Mouse (Mus musculus) frontal cortex, postnatal 10 days (tissue): ENCODE measurements around the gene Cerk.
"Not testable (repeated sequence)": the region's sequence is repeated elsewhere in the genome, so short reads cannot be mapped to it uniquely, and the experiment has no call there.

Source experiments
- DNase-seq, 2 experiments: peaks; one replicate each; pipeline ENCODE4 v3.0.0; 2022; ENCODE audit warnings: low spot score in 2 of 2, mixed read lengths in 1 of 2

Cerk gene

DNA sequence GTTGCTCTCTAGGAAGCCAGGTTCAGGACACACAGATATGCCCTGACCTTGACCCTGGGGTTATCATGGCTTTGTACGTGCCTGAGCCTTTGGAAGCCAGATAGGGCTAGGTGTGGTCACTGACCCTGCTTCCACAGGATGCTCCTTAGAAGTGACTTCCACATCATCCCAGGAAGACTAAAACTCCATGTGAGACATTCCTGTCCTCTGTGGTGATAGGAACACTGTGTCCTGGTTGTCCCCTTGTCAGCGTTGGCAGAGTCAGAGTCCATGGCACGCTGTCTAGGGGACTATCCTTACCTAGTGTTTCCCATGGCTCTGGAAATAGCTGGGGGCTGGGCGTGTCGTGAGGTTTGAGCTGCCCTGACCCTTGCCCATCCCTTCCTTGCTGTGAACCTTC lies 69.5 kb downstream of the Cerk start:
- no peak for DNase-seq

DNA sequence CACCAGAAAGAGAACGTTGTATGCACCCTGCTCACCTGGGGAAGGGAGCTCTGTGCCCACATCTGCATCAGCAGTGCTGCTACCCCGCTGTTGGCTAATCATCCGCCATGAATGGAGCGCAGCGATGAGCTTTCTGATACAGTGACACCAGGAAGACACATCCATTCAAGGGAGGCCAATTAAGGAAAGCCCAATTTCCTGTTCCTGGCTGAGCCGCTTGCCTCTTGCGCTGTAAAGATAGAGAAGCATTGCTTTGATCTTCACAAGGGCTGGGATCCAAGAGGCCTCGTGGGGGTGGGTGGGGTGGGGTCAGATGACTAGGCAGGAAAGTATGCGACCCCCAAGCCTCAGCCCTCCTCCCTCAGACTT lies 72.6 kb downstream of the Cerk start:
- no peak for DNase-seq

DNA sequence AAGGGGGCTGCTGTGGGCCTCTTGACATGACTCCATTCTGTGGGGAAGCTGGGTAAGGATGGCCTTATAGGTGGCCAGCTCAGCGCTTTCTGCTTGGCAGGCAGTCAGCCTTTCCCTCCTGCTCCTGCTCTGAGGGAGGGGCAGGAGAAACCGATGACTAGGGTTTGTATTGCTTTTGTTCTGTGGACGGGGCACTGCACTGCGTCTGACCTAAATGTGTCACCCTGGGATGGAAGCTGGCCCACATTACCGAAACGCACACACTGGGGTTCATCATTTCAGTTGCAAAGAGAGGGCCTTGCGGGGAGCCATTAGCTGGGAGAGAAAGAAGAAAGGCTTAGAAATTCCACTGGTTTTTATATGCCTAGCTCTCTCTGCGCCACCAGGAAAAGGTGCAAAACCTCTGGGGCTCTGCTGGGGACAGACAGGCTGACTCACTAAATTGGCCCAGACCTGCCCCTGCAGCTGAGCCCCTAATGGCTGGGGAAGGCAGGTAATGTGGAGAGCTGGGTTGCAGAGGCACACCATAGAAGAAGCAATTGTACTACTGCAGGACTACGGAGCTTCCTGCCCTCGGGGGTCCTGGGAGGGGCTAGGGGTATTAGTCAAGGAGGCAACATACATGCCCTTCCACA lies 73.1 kb downstream of the Cerk start:
- DNase-seq = no peak

DNA sequence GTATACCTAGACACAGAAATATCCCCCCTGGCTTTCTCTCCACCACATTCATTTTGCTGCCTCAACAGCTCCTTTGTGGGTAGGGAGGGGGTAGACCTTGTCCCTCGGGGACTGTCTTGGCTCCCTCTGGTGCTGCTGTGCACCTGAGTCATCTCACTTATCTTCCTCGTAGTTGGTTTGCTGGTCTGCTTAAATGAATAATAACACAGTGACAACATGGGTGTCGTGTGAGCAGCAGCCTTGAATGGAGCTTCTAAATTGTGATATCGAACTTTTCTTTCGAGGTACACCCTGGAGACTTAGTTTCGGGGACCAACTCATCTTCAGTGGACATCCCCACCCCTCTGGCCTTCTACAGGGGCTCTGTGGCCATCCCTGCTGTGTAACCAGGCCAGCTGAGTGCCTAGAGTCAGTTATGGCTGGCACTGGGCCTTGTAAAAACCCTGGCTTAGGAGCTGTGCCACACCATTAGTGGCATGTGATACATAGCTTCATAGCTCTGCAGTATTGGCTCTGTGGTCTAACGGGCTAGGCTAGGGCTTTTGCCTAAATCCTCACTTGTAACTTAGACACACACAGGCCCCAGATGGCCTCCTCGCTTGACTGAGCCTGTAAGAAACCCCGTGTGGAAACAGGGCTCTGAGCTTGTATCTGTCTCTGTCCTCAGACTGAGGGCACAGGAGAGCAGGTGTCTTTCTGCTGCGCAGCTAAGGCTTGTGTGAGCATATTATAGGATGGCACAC lies 75.4 kb downstream of the Cerk start:
- DNase-seq = no peak

DNA sequence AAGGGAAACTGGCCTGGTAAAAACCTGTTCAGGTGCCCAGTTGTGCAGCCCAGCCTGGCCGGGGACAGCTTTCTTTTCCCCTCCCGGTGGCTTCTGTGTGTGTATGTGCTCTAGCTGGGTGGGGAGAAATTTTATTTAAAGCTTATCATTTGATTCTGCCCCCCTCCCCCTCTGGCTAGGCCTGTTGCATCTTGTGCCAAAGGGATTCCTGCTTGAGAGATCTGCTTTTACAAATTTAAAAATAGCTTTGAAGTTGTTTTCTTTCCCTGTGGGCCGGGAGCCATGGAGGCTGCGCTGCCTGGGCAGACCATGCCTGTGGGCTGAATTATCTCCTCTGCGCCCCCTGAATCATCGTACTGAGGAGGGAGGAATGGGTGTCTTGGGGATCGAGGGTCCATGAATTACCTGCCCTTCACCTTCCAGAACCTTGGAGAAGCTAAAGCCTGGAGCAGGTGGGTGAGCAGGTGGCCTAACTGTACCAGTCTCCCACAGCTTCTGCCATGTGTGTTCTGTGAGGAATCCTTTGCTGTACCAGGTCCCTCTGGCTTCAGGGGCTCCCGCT lies 76.2 kb downstream of the Cerk start:
- DNase-seq = peak; percentile 48 to 61

DNA sequence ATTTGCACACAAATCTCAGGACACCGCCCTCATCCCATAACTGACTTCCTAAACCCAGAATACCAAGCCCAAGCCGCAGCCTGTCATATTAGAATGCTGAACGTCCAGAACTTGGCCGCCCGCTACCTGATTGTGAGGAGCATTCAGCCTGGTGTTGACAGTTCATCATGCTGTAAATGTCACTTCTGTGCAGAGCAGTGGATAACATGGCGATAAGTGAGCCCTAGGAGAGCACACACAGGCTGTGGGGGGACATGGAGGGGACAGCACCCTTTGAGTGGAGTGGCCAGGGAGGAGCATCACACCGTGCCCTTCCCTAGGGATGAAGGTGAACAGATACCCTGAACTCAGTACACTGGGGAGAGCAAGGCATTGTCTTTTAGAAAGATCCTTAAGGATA lies 76.7 kb downstream of the Cerk start:
- no peak for DNase-seq

DNA sequence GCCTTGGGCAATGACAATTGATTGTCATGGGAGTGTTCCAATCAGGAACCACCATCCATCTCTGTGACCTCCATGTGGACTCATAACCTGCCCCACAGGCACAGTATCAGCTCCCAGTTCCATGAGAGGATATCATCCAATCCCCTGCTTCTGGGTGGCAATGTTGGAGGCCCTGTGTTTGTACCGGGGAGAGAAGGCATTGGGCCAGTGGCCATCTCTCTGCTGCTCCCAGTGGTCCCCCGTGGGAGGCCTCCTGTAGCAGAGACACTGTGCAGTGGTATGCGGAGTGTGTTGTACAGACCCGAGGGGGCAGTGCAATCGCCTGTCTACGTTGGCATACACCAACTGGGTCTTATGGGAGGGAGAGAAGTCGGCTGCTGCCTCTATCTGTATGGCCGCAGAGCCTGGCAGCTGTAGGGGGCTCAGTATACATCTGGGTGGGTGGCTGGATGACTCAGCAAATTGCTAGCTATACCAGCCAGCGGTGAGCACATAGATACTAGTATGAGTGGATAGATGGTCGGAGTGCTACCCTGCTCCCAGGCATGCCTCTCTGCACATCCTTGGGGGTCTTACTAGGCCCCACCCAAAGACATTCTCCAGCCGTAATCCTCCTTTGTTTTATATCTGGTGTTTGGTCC lies 78.0 kb downstream of the Cerk start:
- no peak for DNase-seq

DNA sequence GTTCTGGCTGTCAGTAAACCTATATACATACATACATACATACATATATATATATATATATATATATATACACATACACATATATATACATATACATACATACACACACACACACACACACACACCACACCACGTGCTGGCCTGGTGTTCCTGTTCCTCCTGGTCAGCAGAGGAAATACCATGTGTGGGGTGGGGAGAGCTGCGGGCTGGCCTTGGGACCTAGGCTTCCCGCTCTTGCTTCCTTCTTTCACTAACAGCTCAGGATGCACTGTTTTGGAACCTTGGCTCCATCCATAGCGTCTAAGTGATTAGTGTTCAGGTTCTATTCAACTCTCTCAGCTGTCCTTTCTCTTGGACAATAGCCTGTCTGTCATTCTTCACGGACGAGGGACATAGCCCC lies 80.2 kb downstream of the Cerk start:
- DNase-seq = no peak

DNA sequence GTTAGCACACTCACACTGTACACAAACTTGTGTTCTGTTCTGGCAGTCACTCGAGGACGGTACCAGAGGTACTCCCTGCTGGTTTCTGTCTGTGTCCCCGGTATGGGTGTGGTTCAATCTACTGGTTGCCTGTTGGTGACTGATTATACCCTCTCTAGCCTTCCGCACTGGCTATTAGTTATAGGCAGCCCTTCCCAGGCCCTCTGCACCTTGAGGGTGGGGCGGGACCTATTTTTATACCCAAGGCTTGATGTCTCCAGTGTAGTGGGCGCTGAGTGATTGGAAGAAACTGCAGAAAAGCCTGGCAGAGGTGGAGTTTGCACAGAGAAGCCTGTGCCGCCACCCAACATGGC lies 80.6 kb downstream of the Cerk start:
- no peak for DNase-seq

DNA sequence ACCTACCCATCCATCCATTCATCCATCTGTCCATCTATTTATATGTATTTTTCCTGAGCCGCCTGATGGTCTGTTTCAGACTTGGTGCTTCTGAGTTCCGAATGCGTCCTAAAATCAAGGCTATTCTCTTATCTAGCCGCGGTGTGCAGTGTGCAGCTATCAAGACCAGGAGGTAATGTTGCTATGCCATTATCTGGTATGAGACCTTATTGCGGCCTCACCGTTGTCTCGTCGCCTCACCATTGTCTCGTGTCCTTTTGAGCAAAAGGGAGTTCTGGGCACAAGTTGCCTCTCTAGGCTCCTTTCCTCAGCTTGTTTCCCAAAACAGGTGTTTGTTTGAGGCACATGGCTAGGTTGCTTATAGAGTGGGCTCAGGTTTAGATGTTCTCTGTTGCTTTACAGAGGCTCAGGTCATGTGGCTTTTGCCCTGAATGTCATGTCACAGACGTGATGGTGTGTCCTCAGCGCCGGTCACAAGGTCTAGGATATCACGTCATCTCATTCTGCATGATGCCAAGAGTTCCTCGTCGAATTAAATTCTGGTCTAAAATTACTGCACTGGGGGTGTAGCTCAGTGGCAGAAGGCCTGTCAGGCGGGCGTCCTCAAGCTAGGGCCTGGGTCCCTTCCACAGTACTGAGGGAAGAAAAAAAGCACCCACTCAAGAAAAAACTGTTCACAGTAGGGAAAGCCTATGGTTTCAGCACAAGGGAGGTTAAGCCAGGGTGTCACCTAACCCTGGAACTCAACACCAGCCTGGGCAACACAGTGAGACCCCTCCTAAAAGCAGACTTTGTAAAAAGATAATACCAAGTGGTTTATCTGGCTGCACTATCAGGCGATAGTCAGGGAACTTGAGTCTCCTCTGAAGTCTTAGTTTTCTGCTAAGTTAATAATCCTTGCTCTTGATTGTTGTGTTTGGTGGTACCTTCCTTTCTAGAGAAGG lies 81.3 kb downstream of the Cerk start:
- DNase-seq = no peak

DNA sequence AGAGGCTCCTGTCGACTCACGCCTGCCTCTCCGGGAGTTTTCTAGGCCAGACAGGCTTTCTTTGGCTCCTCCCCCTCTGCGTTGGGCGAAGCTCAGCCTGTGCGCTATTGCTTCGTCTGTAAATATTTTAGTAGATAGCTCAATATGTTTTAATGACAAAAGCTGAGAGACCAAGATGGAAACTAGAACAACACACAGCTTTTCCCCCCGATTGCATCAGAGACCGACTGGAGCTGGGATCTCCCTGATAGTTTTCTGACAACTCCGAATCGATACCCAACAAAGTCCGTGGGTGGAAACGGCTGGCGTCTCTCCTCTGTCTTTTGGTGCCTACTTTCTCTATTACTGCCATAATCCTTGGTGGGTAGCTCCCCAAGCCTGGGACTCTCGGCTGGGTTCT lies 83.6 kb downstream of the Cerk start:
- no peak for DNase-seq

DNA sequence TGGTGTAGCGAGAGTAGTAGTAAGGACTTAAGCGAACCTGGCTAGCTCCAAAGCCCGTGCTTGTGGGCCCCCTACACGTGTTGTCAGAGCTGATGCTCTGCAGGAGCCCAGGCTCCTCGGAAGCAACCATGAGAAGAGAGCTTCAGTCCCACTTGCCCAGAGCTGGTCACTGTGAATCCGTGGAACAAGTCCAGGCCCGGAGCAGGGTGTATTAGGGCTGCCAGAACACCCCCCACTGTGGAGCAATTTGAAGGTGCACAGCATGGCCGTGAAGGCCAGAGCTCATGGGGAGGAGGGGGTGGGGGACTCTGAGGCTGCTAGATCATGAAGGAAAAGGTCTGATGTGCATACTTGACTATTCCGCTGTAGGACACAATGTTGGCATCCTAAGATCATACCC lies 84.4 kb downstream of the Cerk start:
- DNase-seq = no peak

DNA sequence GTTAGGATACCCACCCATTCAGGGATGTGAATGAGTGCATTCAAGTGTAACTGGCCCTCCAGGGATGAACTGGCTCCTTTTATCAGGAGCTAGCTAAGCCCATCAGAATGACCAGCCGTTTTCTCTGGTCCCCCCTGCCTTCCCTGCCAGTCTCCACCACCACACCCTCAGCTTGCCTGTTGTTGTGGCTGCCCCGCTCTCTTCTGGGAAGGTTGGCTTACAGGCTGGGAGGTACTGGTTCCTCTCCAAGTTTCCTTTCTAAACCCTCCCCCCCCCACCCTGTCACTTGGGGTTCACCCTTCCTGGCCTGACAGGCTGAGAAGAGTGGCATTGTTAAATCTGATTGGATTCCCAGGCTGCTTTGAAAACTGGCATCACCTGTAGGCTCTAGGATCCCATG lies 88.1 kb downstream of the Cerk start:
- no peak for DNase-seq

DNA sequence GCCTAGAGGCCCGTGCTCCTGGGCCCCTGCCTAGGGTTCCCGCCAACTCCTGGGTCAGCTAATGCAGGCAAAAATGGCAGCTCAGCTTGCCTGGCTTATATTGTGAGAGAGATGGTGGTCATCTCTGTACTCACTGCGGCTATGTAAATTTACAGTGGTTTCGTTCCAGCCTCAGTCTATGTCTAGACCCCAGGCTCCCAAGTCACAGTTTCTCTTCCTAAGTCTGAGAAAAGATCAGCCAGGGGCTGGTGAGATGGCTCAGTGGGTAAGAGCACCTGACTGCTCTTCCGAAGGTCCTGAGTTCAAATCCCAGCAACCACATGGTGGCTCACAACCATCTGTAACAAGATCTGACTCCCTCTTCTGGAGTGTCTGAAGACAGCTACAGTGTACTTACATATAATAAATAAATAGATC lies 89.3 kb downstream of the Cerk start:
- not testable (repeated sequence) for DNase-seq

DNA sequence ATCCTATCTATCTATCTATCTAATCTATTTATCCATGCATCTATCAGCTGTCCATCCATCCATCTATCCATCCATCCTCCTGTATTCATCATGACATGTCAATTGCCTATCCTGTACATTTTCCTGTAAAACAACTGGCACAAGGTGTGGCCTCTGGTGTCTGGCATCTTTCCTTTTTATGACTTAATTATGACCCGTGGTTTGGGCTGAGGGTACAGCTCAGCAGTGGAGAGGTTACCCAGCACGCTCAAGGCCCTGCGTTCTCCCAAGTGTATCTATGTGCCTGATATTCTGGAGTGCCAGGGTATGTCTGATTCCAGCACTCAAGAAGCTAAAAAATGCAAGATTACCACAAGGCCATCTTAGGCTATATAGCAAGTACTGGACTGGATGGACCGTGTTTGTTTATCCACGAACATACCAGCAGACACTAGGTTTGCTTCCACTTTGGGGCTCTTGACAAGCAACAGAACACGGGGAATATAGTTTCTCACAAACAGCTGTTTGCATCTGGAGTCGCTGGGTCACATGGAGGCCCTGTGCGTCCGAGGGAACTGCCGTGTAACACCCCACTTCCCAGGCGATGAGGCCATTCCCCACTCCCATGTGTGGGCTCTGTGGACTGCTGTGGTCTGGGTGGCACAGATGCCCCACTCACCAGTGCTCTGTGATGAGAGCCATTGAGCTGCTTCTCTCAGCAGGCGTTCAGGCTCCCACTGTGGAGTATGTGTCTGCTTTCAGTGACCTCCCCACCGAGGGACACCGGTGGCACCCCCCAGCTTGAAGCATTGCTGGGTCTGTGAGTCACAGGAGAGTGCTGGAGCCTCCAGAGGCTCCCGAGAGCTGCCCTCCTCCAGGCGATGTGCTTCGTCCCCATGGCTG lies 90.0 kb downstream of the Cerk start:
- no peak for DNase-seq

DNA sequence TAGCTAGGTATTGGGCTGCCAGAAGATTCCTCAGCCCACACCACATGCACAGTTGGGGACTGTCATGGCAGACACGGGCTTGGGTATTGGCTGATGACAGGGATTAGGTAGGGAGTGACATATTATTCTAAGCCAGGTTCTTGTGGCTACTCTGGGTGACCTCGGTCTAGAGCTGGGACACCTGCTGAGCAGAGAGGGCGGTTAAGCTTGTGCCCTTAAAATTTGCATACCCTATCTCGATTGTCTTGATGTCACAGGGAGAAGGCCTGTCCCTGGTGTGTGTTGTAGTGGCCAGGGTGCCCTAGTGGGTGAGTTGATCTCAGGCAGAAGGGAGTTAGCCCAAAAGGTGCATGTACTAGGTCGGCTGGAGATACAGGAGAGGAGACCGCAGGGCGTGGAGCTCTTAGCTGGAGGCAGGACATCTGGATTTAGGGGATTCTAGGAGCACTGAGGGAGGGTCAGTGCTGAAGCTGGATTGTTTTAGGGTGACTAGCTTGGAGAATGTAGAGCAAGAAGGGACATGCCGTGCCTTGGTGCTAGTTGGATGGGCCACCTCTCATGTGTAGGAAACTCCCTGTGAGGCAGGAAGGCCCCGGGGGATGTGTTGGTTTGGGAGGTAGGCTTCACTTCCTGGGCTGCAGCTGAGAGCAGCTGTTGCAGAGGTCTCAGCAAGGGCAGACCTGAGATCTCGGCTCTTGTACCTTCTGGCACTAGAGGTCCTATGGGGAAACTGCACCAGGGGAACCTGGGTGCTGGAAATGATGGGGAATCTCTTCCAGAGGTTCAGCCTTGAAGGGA lies 91.4 kb downstream of the Cerk start:
- DNase-seq = no peak

DNA sequence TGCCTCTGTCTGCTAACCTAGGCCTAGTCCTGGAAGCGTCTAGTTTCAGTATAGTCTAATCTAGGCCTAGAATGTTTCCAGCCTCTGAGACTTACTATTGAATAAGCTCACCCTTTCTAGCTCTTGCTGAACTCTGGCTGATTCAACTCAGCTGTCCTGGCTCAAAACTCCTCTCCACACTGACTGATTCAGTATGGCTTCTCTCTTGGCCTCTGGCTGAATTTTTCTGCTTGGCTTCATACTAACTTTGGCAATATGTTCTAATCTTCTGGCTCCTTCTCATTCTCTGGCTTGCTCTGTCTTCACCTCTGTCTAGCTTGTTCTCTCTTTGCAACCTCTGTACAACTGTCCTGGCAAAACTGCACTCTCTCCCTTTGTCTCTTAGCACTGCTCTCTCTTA lies 92.7 kb downstream of the Cerk start:
- DNase-seq = no peak

DNA sequence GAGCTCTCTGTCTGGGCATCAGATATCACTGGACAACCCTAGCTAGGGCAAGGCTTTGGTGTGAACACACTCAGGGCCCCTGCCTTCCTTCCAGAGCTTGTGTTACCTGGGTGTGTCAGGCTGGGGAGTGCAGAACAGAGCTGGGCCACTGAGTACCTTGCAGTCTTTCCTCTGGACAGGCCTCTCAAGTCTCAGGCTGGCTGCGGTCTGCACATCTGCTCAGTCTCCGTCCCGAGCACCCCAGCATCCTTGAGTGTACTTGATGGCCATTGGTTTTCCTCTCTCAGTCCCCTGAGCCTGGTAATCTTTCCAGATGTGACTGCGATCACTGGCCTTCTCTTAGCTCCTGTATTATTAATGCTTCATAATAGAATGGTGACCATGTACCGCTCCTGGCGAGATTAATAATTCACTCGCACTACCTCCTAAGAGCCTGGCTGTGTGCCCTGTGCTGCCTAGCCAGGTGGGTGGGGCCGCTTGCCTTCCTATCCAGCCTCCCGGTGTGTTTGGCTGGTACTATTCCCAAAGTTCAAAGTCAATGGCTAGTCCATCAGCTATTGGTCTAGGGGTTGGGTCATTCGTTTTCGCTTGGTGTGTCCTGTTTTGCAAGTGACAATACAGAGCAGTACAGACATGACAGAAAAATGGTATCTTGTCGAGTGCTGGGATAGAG lies 93.8 kb downstream of the Cerk start:
- no peak for DNase-seq

DNA sequence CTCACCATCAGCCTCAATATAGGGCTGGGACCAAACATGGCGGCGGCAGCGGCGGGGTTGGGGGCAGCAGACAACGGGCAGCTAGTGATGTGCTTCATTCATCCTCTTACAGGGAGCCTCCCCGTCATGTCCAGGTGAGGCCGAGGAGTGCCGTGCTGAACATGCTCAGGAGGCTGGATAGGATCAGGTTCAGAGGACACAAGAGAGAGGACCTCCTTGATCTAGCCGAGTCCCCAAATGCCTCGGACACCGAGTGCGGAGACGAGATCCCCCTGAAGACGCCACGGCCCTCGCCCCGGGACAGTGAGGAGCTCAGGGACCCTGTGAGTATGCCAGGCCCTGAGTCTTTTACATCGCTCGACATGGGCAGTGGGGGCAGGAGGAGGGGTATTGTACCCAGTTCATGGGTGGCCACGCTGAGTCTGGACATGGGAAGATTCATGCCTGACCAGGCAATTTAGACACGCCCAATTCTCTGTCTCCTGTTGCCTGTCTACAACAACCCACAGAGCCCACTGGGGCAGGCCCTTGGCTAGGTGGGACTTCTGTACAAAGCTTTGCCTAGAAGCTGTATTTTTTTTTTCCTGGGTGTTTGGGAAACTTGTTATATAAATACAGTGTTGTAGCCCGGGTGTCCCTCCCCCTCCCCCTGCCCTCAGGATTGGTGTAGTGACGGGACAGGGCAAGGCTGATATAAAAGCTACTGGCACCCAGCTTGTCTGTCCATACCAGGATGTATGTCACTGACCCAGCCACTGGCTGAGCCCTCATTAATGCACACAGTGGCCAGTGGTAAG lies 94.5 kb downstream of the Cerk start:
- DNase-seq = no peak
